Mouse (Mus musculus) urinary bladder, postnatal 14 days (tissue): ENCODE measurements around the gene Dand5.

Experiments
- DNase-seq: peaks from one replicate; pipeline ENCODE4 v3.0.0; 2021; ENCODE audit warnings: low spot score

Gene Dand5

DNA sequence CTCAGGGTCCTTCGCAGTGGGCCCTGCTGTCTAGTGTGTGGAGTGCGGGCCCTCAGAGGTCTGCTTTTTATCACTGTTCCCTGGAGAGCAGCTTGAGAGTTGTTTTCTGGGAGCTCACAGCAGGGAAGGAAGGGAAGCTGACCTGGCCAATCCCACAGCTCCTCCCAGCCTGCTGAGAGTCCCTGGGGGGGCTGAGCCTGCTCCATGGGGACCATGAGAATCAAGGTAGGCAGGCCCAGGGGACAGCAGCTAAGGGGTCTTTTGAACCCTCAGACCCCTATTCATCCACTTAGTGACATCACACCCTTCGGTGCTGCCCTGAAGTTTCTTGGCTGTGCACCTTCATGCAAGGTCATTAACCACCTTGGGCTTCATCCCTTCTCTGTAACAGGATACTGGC is at the start of gene Dand5:
Gene Dand5, minus strand, starts transcription at position 101 of the 400 bp plus-strand sequence.
- DNase-seq: no peak

GRCm38 (mm10) chr8:84871376-84872308 is 49.0 kb upstream of the Dand5 start, which contains the start of gene Syce2:
Gene Syce2, plus strand, starts transcription at chr8:84872111.
- DNase-seq: peak; percentile 87

- peak; percentile 93 for DNase-seq
These were observed 34.3 kb upstream of the Dand5 start, which contains the start of gene Farsa for GRCm38 (mm10) chr8:84856864-84857441. Gene Farsa, plus strand, starts transcription at chr8:84856989.

DNA sequence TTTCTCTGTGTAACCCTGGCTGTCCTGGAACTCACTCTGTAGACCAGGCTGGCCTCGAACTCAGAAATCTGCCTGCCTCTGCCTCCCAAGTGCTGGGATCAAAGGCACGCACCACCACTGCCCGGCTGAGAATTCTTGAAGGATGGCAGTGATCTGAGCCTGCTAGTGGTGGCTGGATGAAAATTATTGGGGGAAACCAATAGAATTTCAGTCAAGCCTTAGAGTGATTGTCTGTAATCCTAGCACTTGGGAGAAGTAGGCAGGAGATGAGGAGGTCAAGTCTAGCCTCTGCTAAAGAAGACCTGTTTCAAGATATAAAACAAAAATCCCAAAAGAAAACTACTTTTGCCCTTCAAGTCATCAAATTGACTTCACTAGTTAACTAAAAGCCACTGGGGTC is 33.8 kb upstream of the Dand5 start:
- no peak for DNase-seq

DNA sequence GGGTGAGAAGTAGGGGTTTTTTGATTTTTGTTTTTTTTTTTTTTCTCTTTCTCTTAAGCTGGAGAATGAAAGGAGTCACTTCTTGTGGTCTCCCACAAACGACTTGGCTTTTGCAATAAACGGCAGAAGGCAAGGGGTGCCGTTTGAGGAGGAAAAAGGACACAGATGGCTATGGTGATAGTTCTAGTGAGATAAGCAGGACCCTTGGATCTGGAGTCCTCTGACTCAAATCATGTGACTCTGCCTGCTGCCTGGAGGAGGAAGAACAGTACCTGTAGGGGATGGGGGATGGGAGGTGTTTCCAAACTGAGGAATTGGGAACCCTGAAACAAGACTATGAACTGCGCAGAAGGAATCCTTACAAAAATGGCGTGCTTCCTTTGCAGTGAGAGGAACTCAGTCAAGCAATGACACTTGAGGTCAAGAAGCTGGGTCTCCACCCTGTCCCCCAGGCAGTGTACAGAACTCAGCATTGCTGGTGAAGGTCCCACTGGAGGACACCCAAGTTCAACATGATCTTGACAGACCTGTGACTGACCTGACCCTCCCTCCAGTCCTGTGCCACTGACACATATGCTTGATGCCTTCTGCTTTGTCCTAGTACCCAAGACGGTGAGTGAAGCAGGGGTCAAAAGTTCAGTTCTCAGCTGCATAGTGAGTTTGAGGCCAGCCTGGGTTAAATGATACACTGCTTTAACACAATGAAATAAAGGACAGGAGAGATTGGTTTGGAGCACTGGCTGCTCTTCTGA is 25.2 kb upstream of the Dand5 start:
- no peak for DNase-seq

- peak; percentile 99 for DNase-seq
These were observed 24.3 kb upstream of the Dand5 start, which contains the start of gene Calr for GRCm38 (mm10) chr8:84846722-84847572. Gene Calr, minus strand, starts transcription at chr8:84846934.

DNA sequence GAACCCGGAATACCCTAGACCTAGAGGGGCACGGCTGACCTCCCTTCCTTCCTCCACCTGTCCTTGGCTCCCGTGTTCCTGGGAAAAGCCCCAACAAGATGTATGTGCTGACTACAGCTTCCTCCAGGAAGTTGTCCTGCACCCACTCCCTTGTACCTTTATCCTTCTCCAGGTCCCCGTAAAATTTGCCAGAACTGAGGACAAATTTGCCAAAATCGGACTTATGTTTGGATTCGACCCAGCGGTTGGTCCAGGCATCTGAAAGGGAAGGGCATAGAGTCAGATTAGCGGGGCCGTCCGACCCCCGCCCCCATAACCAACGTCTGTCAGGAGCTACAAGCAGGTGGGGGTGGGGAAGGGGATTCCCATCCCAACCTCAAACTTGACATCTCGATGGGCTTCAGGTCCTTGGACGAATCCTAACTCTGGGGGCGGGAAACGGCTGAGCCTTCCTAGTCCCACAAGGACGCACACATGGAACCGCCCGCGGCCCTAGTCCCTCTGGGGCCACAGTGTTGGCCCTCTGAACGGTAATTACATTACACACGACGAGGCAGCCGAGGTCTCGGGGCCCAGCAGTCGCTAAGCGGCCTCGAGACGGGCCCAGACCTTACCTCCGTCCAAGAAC is 23.6 kb upstream of the Dand5 start:
- DNase-seq: no peak

- peak; percentile 38 for DNase-seq
These were observed 22.9 kb upstream of the Dand5 start for GRCm38 (mm10) chr8:84845355-84846093.

DNA sequence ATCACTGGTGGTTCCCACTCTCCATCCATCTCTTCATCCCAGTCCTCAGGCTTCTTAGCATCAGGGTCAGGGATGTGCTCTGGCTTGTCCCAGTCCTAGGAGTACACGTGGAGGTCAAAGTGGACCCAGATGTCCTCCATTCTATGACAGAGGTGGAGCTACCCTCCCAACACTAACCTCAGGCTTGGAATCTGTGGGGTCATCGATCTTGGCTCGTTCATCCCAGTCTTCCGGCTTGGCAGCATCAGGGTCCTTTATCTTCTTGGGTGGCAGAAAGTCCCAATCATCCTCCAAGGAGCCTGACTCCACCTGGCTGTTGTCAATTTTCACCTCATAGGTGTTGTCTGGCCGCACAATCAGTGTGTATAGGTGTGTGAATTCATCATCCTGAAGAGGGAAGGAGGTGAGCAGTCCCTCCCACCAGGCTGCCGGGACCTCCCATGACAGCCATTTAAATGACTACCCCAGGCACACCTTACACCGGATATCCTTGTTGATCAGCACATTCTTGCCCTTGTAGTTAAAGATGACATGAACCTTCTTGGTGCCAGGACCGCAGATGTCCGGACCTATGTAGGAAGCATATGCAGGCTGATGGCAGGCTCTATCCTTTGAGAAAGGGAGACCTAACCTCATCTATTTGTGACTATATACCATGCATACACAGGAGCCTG is 21.9 kb upstream of the Dand5 start:
- DNase-seq: no peak

DNA sequence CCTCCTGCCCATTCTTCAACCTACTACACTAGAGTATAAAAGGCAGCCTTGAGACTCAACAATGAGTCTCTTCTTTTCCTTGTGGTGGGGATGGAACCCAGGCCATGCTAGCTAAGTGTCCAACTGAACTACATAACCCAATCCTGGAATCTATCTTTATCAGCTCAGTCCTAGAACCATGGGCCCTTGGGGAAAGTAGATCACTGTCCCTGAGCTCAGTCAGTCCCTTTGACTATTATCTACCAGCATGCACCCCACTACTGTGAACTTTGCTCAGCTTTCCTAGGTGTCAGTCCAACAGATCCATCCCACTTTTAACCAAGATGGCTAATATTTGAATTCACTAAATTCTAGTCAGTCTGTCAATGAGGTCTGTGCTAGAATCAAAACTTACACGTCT is 18.9 kb upstream of the Dand5 start:
- no peak for DNase-seq

GRCm38 (mm10) chr8:84840248-84840999 is 17.8 kb upstream of the Dand5 start, which contains the start of gene Rad23a:
Gene Rad23a, minus strand, starts transcription at chr8:84840665.
- DNase-seq: peak; percentile 91

DNA sequence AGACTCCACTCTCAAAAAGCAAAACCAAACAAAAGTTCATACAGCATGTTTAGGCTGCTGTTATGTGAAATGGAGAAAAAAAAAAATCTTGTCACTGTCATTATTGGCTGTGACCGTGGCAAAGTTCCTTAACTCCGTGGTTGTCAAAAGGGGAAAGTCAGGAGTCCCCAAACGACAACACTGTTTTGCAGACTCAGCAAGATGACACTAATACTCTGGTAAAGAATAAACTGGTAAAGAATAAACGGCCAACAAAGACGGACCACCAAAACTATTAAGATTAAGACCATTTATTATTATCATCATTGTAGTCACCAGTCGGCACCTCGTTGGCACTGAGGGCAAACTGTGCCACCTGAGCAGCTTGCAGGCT is 17.2 kb upstream of the Dand5 start:
- no peak for DNase-seq

DNA sequence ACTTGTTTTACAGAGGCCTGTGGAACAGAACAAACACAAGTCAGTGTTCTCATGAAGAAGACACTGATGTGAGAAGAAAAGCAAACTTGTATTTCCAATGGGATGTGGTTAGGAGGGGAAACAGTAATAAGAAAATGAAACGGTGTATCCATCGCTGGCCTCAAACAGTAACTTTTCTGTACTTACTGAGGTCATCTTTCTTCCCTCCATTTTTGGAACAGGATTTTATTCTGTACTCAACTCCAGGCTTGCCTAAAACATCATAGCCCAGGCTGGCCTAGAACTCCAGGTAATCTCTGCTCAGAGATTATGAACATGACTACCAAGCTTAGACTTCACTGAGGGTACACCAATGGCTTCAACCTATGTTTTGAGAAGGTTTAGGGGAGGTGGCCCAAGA is 16.8 kb upstream of the Dand5 start:
- DNase-seq: no peak

- no peak for DNase-seq
These were observed 15.9 kb upstream of the Dand5 start for GRCm38 (mm10) chr8:84838513-84838912.

DNA sequence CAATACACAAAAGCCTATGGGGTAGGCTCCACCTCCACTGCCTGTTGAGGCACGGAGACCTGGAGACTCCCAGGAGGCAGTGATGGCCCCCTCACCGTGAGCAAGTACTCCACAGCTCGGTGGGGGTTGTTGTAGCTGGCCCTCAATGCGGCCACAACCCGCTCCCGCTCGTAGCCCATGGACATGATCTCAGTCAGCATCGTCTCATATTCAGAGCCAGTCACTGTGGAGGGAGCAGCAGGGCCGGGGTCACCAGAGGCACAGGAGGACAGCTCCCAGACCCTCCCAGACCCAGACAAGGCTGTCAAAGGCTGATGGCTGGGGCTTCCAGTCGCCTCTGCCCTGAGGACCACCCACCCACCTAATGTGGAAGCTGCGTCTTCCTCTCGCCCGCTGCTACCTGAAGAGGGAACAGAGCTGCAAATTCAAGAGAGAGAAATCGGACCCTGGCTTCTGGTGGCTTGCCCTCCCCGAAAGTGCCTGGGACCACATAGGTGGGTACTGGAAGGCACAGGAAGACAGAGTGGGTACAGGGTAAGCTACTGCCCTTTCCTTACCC is 15.4 kb upstream of the Dand5 start:
- DNase-seq: no peak

DNA sequence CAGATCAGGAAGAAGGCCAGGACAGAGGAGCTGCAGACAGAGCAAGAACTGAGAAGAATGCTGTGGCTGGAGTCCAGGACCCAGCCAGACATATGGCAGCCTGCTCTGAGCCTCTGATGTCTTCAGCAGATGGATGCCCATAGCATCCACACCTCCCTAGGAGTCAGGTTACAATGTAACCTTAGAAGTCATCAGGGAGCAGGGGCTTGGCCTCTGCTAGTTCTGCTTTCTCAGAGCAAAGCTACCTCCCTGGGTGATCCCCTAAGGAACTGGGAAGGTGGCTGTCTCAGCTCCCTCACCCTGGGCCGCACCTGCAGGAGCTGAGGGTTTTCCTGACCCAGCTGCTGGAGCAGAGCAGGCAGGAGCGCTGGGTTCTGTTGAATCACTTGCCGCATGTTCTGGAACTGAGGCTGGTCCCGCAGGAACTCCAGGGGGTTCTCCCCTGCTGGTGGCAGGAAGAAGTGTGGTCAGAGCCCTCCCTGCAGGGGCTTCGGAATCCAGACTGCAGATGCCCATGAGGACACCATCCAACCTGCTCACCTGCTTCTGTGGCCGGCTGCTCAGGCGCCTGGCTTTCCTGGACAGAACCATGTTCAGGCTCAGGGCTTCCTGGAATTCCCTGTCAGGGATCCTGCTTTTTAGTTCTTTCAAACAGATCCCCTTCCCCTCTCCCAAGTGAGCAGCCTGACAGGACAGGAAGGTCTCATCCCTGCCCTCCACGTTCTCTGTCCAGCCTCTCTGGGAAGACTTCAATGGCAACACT is 14.7 kb upstream of the Dand5 start:
- DNase-seq: no peak

GRCm38 (mm10) chr8:84834866-84835855 is 12.5 kb upstream of the Dand5 start:
- DNase-seq: no peak
